Mouse (Mus musculus) lung, adult 2 months (tissue): ENCODE measurements around the gene Nr1i3. TPM values are rescaled to one million over a fixed set of nuclear protein-coding genes. Genes with fewer than 3 reads are reported as not detected.
A peak's percentile ranks its signal among the peaks of the same experiment; 100 is the strongest.

Source experiments
- DNase-seq: peaks from one replicate; pipeline ENCODE4 v3.0.0; 2022
- H3K4me1 ChIP-seq: fragments of 200-500 bp; 2 replicates; pipeline ENCODE4 v1.6.1; 2011; ENCODE audit warnings: low read length; ENCODE audit not compliant: control insufficient read depth, insufficient read depth
- H3K4me3 ChIP-seq: fragments of 200-500 bp; replicated peaks from 2 replicates; pipeline ENCODE3; 2011; ENCODE audit warnings: low read depth, mild to moderate bottlenecking, control low read depth, low read length; ENCODE audit errors: extremely low read depth
- CTCF ChIP-seq: fragments of 200-500 bp; IDR thresholded peaks from 2 replicates; pipeline ENCODE4 v1.5.1; 2011; ENCODE audit warnings: mild to moderate bottlenecking, low read length, control low read depth; ENCODE audit not compliant: insufficient read depth
- POLR2A ChIP-seq: fragments of 200-500 bp; IDR thresholded peaks from 2 replicates; pipeline ENCODE4 v1.6.1; 2011; ENCODE audit warnings: low read depth, mild to moderate bottlenecking, control low read depth, low read length, borderline replicate concordance; ENCODE audit errors: extremely low read depth
- WGBS: fragments of 180-500 bp; shearing (Covaris S2); methylation state at CpG from one replicate; pipeline ENCODE4 v1.1.7; 2018; 5-methylcytosine and 5-hydroxymethylcytosine counted together
- polyA plus RNA-seq: library from polyadenylated mRNA; depleted of rRNA; stranded (reverse); fragments of >200 nt; gene quantifications from 2 replicates; pipeline ENCODE4 v1.2.3, GENCODE M21; 2012

Nr1i3 gene
- polyA plus RNA-seq, 1 experiment: 0.25 TPM

DNA sequence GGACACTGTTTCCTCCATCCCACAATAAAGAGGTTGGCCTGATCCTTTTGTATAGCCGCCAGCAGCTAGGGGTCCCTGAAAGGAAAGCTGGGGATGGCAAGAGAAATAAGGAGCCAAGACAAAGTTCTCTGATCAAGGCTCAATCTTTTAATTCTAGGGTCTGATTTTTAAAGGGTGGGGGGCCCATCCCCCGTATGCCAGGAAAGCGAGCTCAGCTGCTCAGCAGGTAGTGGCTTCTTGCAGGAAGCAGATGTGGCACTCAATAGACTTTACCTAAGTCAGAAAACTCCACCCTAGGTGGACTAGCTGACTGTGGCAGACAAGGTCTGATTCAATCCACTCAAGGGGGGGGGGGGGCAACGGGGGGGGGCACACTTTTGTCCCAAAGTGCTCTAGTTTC lies 13.0 kb downstream of the Nr1i3 start:
- WGBS: 68% methylated on average over 4 of the region's 4 CpGs
- H3K4me1 ChIP-seq: no peaks in the 10 kb centered on the region; the same call in 1 of the 2 replicates
- TF ChIP-seq POLR2A: no peak
- DNase-seq: no peak
- H3K4me3 ChIP-seq: no peak overlapping the region

DNA sequence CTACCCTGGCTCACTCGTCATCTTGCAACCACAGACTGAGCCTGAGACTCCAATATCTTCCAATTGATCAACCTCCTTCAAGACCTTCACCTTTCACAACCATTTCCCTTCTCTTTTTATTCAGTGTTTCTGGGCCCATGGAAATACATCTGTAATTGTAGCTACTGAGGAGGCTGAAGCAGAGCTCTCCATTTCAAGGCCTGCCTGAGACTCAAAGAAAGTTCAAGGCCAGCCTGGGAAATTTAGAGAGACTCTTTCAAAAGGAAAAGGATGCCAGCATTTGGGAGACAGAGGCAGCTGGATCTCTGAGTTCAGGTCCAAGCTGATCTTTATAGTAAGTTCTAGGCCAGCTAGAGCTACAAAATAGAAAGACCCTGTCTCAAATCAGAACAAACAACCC lies 14.1 kb downstream of the Nr1i3 start:
- TF ChIP-seq CTCF: no peak
- TF ChIP-seq POLR2A: no peak
- WGBS: 95% methylated on average over 1 of the region's 1 CpGs

DNA sequence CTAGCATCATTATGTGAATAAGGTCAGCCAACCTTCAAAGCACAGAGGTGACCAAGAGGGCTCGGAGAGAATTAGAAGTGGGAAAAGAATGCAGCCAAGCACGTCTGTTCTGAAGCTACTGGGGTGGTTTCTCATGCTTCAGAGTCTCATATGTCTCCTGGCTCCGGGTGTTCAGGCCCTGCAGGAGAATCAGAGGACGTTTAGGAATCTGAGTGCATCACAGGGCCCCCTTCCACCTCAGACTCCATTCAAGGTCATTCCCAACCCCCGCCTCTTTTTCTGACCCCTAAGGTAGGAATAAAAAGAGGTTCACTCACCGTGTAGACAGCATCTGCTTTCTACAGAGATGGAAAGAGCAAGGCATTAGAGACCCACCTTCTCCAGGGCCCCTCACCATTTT lies 16.0 kb downstream of the Nr1i3 start:
- no peak for DNase-seq
- WGBS: 61% methylated on average over 6 of the region's 6 CpGs
- no peak for TF ChIP-seq CTCF
- no peak for TF ChIP-seq POLR2A

More for the DNA sequence above, 14.1 kb downstream of the Nr1i3 start:
- no peak overlapping the region for H3K4me3 ChIP-seq
- no peak for DNase-seq
- no peaks in the 10 kb centered on the region for H3K4me1 ChIP-seq

DNA sequence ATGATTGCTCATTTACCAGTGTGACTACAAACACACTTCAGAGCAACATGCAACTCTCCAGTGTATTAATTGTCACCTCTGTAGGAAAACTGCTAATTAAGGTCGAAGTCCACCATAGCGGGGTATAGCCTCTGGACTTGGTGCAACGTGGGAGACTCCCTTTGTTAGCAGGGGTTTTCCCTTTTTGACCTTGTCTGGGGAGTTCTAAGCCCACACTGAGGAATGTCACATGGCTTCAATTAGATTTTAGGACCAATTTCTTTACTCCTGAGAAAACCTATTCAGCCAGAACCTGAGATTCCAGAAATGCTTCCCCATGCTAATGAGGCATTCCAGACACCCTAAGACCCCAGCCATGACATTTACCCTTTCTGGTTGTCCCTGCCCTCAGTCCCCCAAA lies 16.4 kb downstream of the Nr1i3 start:
- DNase-seq: no peak
- no peak for TF ChIP-seq CTCF
- TF ChIP-seq POLR2A: no peak
- WGBS: 86% methylated on average over 3 of the region's 3 CpGs
- no peak overlapping the region for H3K4me3 ChIP-seq
- peaks cover 4% of the 10 kb centered on the region; the same call in 1 of the 2 replicates for H3K4me1 ChIP-seq

More for the DNA sequence above, 16.0 kb downstream of the Nr1i3 start:
- peaks cover 4% of the 10 kb centered on the region; the same call in 1 of the 2 replicates for H3K4me1 ChIP-seq
- H3K4me3 ChIP-seq: no peak overlapping the region

DNA sequence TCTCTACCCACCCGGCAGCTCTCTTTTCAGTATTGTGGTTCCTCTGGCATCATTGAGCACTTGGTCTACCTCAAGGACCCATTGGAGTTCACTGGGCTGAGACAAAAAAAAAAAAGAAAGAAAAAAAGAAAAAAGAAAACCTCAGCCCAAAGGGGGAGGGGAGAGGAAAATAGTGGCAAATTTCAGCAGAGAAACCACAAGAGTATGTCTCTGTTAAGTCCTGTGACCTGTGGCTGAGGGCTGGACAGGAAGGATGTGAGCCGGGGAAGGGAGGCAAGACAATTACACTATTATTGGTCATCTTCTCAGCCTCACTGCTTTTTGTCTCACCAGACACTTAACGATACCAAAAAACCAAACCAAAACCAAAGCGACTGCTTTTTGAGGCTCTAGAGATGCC lies 18.1 kb downstream of the Nr1i3 start:
- Histone ChIP-seq H3K4me3 (no peak overlapping the region), H3K4me1 (peaks cover 4% of the 10 kb centered on the region; the same call in 1 of the 2 replicates)
- DNase-seq: no peak
- 43% methylated on average over 4 of the region's 4 CpGs for WGBS
- no peak for TF ChIP-seq POLR2A
- TF ChIP-seq CTCF: no peak

DNA sequence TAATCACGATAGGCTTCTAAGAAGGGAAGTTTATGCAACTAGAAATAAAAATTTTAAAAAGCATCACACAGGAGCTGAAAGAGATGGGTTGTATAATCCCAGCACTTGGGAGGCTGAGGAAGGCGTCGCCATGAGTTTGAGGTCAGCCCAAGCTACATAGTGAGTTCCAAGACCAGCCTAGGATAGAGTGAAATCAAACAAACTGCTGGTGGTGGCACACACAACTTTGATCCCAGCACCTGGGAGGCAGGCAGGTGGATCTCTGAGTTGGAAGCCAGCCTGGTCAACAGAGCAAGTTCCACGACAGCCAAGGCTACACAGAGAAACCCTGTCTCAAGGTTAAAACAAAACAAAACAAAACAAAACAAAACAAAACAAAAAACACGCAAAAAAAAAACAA lies 18.6 kb downstream of the Nr1i3 start:
- no peak overlapping the region for H3K4me3 ChIP-seq
- peaks cover 4% of the 10 kb centered on the region; the same call in 1 of the 2 replicates for H3K4me1 ChIP-seq
- TF ChIP-seq CTCF (no peak), POLR2A (no peak)
- DNase-seq: no peak
- WGBS: 67% methylated on average over 5 of the region's 5 CpGs

DNA sequence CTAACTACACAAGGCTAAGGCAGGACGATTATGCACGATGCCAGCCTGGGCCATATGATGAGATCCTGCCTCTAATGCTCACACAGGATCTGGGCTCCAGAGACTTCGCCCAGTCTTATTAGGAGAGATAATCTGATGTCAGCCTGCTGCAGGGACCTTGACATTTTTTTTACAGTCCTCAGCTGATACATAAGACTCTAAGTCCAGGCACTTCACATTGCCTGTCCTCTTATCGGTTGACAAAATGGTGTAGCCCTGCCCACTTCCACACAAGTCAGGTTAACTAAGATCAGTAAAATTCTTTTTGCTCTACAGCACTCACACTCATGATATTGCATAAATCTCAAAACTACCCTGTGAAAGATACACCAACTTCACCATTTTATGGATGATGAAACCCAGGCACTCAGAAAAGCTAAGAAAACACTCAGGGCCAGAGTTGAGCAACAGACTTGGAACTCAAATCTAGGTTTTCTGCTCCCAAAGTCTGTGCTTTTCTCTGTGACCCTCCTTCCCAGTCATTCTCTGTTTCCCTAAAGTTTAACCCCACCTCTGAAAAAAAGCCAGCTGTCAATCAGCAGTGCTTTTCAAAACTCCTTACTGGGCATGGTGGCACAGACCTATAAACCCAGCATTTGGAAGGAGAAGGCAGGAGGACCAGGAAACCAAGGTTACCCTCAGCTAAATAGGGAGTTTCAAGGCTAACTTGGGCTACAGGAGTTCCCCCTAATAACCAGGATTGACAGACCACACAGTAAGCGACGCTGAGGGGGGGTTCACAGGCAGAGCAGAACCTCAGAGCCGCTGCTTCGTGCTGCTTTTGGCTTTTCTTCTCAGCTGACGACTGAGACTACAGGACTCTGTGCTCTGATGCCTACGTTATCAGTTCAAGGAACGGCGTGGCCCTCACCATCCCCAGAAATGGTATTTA lies 19.3 kb downstream of the Nr1i3 start:
- H3K4me3 ChIP-seq: peak overlapping the region; percentile 49

DNA sequence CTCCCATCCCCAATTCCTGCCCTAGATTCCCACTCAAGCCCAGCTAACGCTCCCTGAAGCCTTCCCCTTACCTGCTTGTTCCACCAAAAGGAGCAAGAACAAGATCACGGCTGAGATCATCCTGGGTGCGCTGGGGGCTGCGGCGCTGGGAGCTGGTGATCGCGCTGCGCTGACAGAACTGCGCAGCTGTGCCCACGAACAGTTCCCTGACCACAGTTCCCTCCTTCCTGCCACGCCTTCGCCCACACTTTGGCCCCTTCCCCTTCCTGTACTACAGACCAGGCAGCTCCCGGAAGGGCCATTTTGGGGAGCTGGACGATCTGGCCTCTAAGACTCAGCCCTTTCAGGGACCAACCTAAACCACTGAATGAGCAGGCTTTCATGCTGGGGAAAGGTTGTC lies 20.4 kb downstream of the Nr1i3 start, which contains the start of gene Fcer1g:
Fcer1g (minus strand) TSS at position 240 of the 400 bp plus-strand sequence.
- H3K4me1 ChIP-seq: peaks cover 4% of the 10 kb centered on the region; the same call in 1 of the 2 replicates
- DNase-seq: no peak
- whole genome bisulfite sequencing: 71% methylated on average over 14 of the region's 14 CpGs
- TF ChIP-seq CTCF (no peak), POLR2A (peak; percentile 43; the same call in 1 of the 2 replicates)
- H3K4me3 ChIP-seq: peak within 1 kb of the TSS; percentile 49

More for the DNA sequence above, 19.3 kb downstream of the Nr1i3 start:
- no peak for TF ChIP-seq POLR2A
- no peak for TF ChIP-seq CTCF
- 66% methylated on average over 12 of the region's 12 CpGs for WGBS
- no peak for DNase-seq
- peaks cover 4% of the 10 kb centered on the region; the same call in 1 of the 2 replicates for H3K4me1 ChIP-seq

DNA sequence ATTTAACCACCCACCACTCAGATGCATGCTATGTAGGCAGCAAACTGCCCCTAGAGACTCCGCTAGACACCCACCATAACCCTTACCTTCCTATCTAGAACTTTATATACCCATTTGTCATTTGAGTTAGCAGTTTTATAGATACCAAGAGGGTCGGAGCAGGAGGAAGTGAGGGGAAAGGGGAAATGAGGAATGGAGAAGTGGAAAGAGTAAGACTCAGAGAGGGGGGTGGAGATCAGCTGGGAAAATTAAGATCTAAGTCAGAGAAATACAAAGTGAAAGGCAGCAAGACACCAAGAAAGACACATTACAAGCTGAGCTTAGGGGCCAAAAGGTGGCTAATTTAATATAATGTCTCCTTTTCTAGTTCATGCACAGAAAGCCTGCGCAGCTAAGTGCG lies 20.8 kb downstream of the Nr1i3 start:
- 75% methylated on average over 4 of the region's 4 CpGs for WGBS
- H3K4me3 ChIP-seq: no peak overlapping the region
- H3K4me1 ChIP-seq: peaks cover 4% of the 10 kb centered on the region; the same call in 1 of the 2 replicates
- no peak for DNase-seq
- TF ChIP-seq POLR2A (no peak), CTCF (no peak)
